ENCODE assay signal across 8 mouse cellular contexts in the genomic region with DNA sequence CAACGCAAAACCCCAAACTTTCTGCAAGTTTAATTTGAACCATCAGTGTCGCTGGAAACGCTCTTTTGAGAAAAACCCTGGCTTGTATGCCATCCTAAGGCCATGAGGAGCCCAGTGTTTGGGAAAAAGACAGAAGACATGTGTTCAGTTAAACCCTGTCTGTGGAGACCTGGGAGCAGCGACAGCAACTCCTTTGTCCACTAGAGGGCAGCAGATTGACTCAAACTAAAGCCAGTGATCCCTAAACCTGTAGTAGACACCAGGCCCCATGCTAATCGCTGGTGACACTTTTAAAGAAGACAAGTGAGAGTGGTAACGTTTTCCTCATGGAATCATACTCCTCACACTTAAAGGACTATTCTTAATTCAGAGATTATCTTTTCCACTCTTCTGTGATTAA.
DNase-seq lines count a peak whose midpoint lies in the region; ATAC-seq and TF ChIP-seq lines count a peak whose summit lies in the region.

No protein-coding gene starts in this region.

- H3K27me3 ChIP-seq in CH12.LX (replicated peaks), result no peaks in the 10 kb centered on the region
- no peaks in the 10 kb centered on the region for H3K27me3 ChIP-seq in liver, embryonic 13.5 days
- no peaks in the 10 kb centered on the region for H3K27me3 ChIP-seq in neural tube, embryonic 12.5 days (replicated peaks)

- 20% methylated on average over 6 of the region's 6 CpGs for WGBS in liver, embryonic 13.5 days (ENCODE audit: insufficient replicate concordance)
- WGBS in neural tube, embryonic 12.5 days, result 40% methylated on average over 6 of the region's 6 CpGs

- no peaks in the 10 kb centered on the region for H3K79me2 ChIP-seq in CH12.LX (replicated peaks; ENCODE audit: control insufficient read depth, extremely low read depth, insufficient read depth, poor library complexity, severe bottlenecking)

- TF ChIP-seq RAD21 in CH12.LX (IDR thresholded peaks at IDR 0.05; ENCODE audit: low read depth, low read length), result peak; percentile 80

- H3K4me1 ChIP-seq in CH12.LX (ENCODE audit: control insufficient read depth in 1 of 2, insufficient read depth in 2 of 2), result no peaks in the 10 kb centered on the region
- H3K4me1 ChIP-seq in cortical plate, adult 2 months (ENCODE audit: control insufficient read depth, insufficient read depth, low read length), result no peaks in the 10 kb centered on the region
- H3K4me1 ChIP-seq in liver, embryonic 13.5 days (replicated peaks), result no peaks in the 10 kb centered on the region
- H3K4me1 ChIP-seq in neural tube, embryonic 12.5 days, result no peaks in the 10 kb centered on the region

- no peaks in the 10 kb centered on the region for H3K36me3 ChIP-seq in CH12.LX (replicated peaks in 1 of 2; ENCODE audit: control insufficient read depth in 1 of 2, insufficient read depth in 1 of 2, low read length in 1 of 2)
- H3K36me3 ChIP-seq in liver, embryonic 13.5 days, result no peaks in the 10 kb centered on the region
- H3K36me3 ChIP-seq in neural tube, embryonic 12.5 days, result no peaks in the 10 kb centered on the region

- TF ChIP-seq CTCF in CH12.LX (conservative IDR thresholded peaks at IDR 0.05 in 1 of 2, IDR thresholded peaks at IDR 0.05 in 1 of 2; ENCODE audit: low read depth in 2 of 2, low read length in 2 of 2), result peak; percentile 86 to 94
- peak; percentile 77 for TF ChIP-seq CTCF in cortical plate, adult 2 months (IDR thresholded peaks at IDR 0.05; ENCODE audit: extremely low read depth, insufficient read depth, low read length)

- no peak for TF ChIP-seq POLR2A in CH12.LX (IDR thresholded peaks at IDR 0.05; ENCODE audit: low read depth, low read length)
- TF ChIP-seq POLR2A in cortical plate, adult 2 months (IDR thresholded peaks at IDR 0.05; ENCODE audit: extremely low read depth, insufficient read depth, low read length), result no peak

- dilution Hi-C loops in CH12.LX (cut with MboI; ENCODE audit: extremely low pct_ligation_motif_present, extremely low pct_unique_long_range_greater_than_20kb, low sequenced_read_pairs), result no loop called here

- no peak overlapping the region for H3K4me3 ChIP-seq in CH12.LX (replicated peaks in 1 of 3; ENCODE audit: low read depth in 2 of 3, low read length in 2 of 3, poor library complexity in 1 of 3)
- H3K4me3 ChIP-seq in cortical plate, adult 2 months (ENCODE audit: insufficient read depth, low read length), result no peak overlapping the region
- no peak overlapping the region for H3K4me3 ChIP-seq in liver, embryonic 13.5 days (replicated peaks)
- H3K4me3 ChIP-seq in neural tube, embryonic 12.5 days, result no peak overlapping the region

- H3K4me2 ChIP-seq in CH12.LX (ENCODE audit: insufficient read depth, low read depth, poor library complexity, severe bottlenecking), result no peak overlapping the region
- no peak overlapping the region for H3K4me2 ChIP-seq in liver, embryonic 13.5 days
- H3K4me2 ChIP-seq in neural tube, embryonic 12.5 days (replicated peaks), result no peak overlapping the region

- intact Hi-C loops in gastrocnemius, postnatal 14 days (cut with DNase I; ENCODE audit: low total_unique reads), result loop anchor here (5.0 kb wide), 1 partner anchor 202 kb away; no protein-coding TSS in a partner anchor

- in situ Hi-C loops in CH12.LX (cut with MboI; ENCODE audit: low pct_ligation_motif_present, low pct_unique_long_range_greater_than_20kb, low sequenced_read_pairs), result loop anchor here (10.0 kb wide), 1 partner anchor 204 kb away; no protein-coding TSS in a partner anchor

- no peak for TF ChIP-seq EP300 in CH12.LX (IDR thresholded peaks at IDR 0.05; ENCODE audit: low read length)

- ATAC-seq in liver, embryonic 13.5 days (ENCODE audit: low read depth), result peak; percentile 45; the same call in 1 of the 2 replicates
- ATAC-seq in neural tube, embryonic 12.5 days (ENCODE audit: low FRiP score, low read depth), result peak; percentile 79; the same call in 1 of the 2 replicates

- DNase-seq in CH12.LX (ENCODE audit: extremely low read depth), result peak; percentile 80
- peak; percentile 11 to 24 for DNase-seq in adrenal gland, adult 18-20 months (ENCODE audit: low spot score in 2 of 2)
- peak; percentile 24 for DNase-seq in gastrocnemius, postnatal 14 days
- peak; percentile 71 for DNase-seq in kidney, adult 9 months
- DNase-seq in liver, embryonic 13.5 days, result peak; percentile 40
- peak; percentile 56 for DNase-seq in testis, postnatal 10 days (ENCODE audit: low spot score)

- no peak overlapping the region for H3K27ac ChIP-seq in CH12.LX (ENCODE audit: insufficient read depth, low read depth)
- H3K27ac ChIP-seq in cortical plate, adult 2 months (ENCODE audit: insufficient read depth, low read length), result no peak overlapping the region
- H3K27ac ChIP-seq in liver, embryonic 13.5 days, result no peak overlapping the region
- no peak overlapping the region for H3K27ac ChIP-seq in neural tube, embryonic 12.5 days

- H3K9me3 ChIP-seq in CH12.LX (replicated peaks; ENCODE audit: low read length), result no peaks in the 10 kb centered on the region
- H3K9me3 ChIP-seq in liver, embryonic 13.5 days (replicated peaks), result no peaks in the 10 kb centered on the region
- no peaks in the 10 kb centered on the region for H3K9me3 ChIP-seq in neural tube, embryonic 12.5 days

- H3K9ac ChIP-seq in CH12.LX (ENCODE audit: insufficient read depth, low read depth), result no peak overlapping the region
- H3K9ac ChIP-seq in liver, embryonic 13.5 days, result no peak overlapping the region
- H3K9ac ChIP-seq in neural tube, embryonic 12.5 days, result no peak overlapping the region

TF ChIP-seq in CH12.LX, 34 proteins besides CTCF, POLR2A, EP300 and RAD21:
- TF ChIP-seq ZMIZ1 (IDR thresholded peaks at IDR 0.05; ENCODE audit: low read depth, low read length) (no peak), SMC3 (IDR thresholded peaks at IDR 0.05; ENCODE audit: low read depth, low read length) (peak; percentile 79), IRF4 (IDR thresholded peaks at IDR 0.05; ENCODE audit: low read depth, low read length) (peak; percentile 45; the same call in 1 of the 2 replicates), MAX (IDR thresholded peaks at IDR 0.05; ENCODE audit: low read length) (no peak)

Comparison
In these comparisons a context has a peak if more than half of its experiments do, and no peak if none do; other contexts are left out.
1. DNase-seq: peak in every context shown above with its lines; median percentile 80 in CH12.LX; 71 in kidney, adult 9 months; 56 in testis, postnatal 10 days; 40 in liver, embryonic 13.5 days; 24 in gastrocnemius, postnatal 14 days; 18 in adrenal gland, adult 18-20 months.